Mouse (Mus musculus) inflammation-experienced regulatory T-cells, adult 6 months (primary cell): Measurements from ENCODE around the gene Fam120a. TPM values are rescaled to one million over a fixed set of nuclear protein-coding genes. Genes with fewer than 3 reads are reported as not detected.

Experiments used
- ATAC-seq: one replicate; pipeline ENCODE4 v1.8.0; 2017
- polyA plus RNA-seq, 3 experiments: library from polyadenylated mRNA; unstranded; fragments of 100-300 nt; shearing (Covaris generic); gene quantifications; one replicate each; pipeline ENCODE4 v1.2.1; 2017

Fam120a gene
- polyA plus RNA-seq, 3 experiments from 2014 or later, result 30.1 to 34.4 (median 31.5) TPM

DNA sequence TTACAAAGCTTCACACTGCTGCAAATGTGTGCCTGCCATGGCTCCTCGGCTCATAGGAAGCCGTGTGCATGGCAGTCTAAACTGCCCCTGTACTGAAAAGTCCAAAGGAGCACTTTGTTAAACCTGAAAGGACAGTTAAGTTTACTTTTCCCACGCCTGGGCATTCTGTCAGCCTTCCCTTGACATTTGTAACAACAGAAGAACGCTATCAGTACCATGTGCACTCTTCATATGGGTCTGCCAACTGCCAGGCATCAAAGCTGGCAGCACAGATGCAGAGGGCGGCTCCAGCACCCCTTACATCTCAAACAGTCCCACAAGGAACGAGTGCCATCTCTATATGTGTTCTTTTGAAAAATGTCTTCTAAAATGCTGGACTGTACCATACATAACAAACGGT, 56.4 kb downstream of the Fam120a start:
- no peak for ATAC-seq

- no peak for ATAC-seq
Measured at GRCm38 (mm10) chr13:48905458-48905857, 62.4 kb downstream of the Fam120a start.

GRCm38 (mm10) chr13:48895376-48895775, 72.4 kb downstream of the Fam120a start:
- ATAC-seq, result no peak

- no peak for ATAC-seq
Measured at GRCm38 (mm10) chr13:48890260-48890960, 77.4 kb downstream of the Fam120a start.

DNA sequence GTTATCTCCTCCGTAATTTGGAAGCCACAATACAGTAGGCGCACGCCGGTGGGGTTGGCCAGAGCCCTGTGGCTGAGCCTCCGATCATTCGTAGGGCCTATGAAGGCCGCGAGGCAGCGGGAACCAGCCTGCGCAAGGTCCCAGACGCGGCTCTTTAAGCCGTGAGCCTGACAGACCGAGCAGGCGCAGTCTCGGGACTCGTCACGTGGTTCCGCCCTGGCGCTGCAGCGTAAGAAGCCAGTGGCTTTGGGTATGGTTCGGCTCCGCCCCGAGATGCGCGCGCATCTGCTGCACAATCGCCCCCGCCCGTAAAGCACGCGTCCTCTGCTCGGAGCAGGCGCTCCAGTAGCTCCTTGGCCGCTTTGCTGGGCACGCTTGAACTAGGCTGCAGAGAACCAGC, 89.3 kb downstream of the Fam120a start:
- ATAC-seq, result peak; percentile 99

DNA sequence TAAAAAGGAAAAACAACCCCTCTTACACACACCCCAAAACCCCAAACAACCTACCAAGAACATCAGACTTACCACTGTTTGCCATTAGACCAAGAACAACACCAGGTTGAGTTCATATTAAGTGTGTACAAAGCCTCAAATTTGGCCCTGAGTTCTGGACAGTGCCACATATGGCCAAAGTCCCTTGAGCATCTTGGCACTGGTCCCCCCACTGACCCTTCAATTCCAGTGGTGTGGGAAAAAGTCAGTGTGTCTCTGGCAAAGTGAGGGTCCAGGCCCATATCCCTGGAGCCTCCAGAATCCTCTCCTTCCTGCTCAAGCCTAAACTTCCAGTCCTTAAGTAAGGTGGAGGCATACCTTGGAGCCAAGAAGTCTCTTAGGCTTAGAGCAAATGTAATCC, 90.0 kb downstream of the Fam120a start:
- ATAC-seq, result no peak

DNA sequence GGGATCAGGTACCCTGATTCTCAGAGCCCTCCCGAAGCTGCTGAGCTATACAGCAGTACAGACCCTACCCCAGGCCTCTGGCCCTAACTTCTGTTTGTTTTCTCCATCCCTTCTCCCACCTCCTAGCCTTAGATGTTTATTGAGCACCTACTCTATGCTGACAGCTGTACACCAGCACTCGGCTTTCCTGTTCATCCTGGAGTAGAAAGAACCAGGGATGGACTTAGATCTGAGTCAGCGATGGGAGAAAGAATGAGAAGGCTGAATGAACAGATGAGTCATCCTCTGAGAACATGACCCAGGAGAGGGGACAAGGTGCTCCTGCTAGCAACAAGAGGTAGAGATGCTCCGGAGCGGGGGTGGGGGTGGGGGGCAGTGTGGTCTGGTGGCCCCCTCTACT, 95.1 kb downstream of the Fam120a start:
- ATAC-seq, result no peak

DNA sequence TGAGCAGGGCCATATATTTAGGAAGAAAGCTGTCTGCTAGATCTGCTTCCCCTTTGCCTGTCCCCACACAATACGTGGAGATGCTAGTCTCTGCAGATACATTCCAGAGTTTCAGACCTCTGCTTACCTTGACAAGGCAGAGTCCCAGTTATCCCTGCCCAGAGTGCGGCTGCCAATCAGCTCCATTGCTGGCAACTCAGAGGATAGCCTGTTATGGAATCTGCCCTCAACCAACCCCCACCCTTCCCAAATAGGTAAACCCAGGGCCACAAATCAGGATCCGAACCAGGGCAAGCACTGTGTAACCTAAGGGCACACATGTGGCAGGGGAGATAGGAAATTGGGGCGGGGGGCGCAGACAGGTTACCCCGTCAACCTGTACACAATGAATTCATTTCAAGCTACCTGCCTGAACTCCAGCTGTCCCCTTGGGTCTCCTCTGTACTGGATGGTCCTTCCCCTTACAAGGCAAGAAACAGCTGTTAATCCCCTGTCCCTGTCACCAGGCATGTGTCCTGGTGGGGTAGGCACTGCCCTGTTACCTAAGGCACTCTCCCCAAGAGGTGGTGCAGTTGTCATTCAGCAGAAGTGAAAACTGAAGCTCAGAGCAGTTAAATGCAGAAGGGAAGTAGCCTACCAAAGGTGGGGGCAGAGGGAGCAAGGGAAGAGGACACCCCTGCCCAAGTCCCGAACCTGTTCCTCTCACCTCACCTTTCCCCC, 95.8 kb downstream of the Fam120a start:
- no peak for ATAC-seq

GRCm38 (mm10) chr13:48870771-48871731, 96.8 kb downstream of the Fam120a start, which contains the start of gene Phf2:
Gene Phf2 (minus strand): TSS chr13:48871119.
- peak; percentile 32 for ATAC-seq

GRCm38 (mm10) chr13:48869950-48870770, 97.7 kb downstream of the Fam120a start:
- ATAC-seq, result peak; percentile 67

DNA sequence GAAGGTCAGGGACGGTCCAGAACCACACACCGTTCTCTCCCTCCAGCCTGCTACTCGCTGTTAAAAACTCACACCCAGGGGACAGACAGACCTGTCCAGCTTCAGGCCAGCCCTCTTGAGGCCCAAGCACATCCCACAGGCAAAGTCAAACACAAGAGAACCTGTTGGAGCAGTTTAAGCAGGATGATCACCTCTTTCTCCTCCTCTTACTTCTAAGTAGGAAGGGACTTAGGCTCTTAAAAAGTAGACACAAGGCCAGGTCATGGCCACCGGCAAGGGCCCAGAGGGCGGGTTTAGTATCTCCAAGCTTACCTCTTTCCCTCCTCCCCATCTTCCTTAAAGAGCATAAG, 98.2 kb downstream of the Fam120a start:
- no peak for ATAC-seq

- ATAC-seq, result no peak
Measured at GRCm38 (mm10) chr13:48869088-48869487, 98.7 kb downstream of the Fam120a start.

- ATAC-seq, result no peak
Measured at GRCm38 (mm10) chr13:48864673-48865356, 103.0 kb downstream of the Fam120a start.

- ATAC-seq, result peak; percentile 52
Measured at GRCm38 (mm10) chr13:48863556-48863955, 104.3 kb downstream of the Fam120a start.

- no peak for ATAC-seq
Measured at GRCm38 (mm10) chr13:48861913-48862312, 105.9 kb downstream of the Fam120a start.

DNA sequence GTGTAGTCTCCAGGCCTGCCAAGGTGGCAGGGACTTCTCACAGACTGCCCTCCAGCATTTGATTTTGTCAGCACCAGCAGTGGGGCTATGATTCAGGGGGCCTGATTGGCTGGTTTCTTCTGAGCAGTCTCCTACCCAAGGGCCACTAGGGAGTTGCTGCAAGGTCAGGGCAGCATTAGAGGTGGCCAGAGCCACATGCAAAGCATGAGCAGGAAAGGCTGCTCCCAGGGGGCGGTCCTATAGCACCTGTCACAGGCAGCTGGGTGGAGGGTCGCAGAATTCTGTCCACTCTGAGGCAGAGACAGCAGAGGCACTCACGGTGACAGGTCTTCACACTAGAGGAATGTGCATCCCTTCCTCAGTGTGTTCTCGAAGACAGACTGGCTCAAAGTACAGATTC, 109.0 kb downstream of the Fam120a start:
- no peak for ATAC-seq

DNA sequence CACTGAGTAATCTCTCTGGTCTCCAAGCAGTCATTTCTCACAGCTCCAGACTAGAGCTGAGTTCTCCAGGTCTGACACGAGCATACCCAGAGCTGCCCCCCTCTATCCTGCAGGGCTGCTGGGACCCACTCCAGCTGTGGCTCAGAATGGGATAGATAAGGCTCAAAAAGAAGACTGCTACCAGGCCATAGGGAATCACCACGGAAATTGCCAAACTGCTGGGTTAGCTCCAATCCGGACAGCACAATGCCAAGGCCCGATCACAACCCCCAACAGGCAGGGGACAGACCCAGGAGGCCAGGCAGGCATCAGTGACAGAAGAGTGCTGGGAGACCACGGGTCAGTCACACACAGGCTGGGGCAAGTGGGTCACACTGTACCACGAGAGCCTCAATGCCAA, 109.8 kb downstream of the Fam120a start:
- no peak for ATAC-seq

DNA sequence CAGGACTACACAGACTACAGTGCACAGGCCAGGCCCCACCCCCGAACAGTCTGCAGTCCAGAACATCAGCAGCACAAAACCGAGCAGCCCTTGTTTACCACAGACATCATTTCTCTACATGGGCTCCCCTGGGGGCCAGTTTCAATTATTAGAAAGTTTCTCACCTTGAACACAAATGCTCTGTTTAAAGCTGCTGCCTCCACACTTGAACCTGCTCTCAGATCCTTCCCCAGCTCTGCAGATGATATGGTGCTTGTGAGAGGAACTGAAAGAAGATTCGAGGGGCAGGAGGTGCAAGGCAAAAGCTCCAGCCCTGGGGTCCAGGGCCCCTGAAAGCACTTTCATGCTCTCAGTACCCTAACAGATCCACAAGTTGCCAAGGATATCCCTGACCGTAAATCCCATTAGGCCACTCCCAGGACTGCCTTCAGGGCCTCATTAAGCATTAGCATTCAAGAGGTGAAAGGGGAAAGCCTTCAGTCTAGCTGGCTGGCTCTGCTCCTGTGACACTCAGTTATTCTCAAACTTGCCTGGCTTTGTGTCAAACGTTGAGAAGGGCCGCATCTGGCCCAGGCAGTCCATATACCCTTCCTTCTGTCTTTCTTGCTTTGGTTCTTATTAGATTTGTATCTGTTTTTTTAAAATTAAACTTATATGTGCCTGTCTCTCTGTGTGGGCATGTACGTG, 110.4 kb downstream of the Fam120a start:
- ATAC-seq, result no peak

DNA sequence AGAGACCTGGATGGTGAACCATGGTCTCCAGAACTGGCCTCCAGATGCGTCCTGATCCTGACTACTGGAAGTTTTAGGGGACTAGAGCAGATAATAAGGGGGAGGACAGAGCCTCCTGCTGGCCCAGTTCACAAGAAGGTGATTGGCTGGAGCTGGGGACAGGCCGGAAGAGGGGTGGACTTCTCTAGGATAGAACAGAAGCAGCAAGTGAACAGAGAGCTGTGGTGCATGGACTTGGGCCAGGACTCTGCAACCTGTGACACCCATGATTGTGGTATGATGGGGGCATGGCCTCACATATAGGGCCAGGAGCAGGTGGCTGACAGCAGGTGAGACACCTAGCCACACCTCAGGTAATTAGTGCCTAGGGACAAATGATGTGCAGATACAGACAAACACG, 113.9 kb downstream of the Fam120a start:
- ATAC-seq, result peak; percentile 32

DNA sequence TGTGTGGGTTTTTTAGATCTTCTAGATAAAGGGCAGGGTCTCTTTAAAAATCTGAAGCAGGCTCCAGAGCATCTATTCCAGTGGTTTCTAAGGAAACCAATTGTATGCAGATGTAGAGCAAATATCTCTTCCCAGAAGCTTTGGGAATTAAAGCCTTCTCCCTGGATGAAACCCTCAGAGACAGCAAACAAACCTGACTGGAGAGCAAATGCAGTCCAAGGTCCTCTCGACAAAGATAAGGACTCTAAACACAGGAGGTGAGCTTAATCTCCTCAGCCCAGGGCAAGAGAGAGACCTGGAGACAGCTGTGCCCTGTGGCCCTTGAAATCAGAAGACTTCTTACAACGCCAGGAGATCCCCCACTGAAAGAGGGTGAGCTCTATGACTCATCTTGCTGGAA, 114.3 kb downstream of the Fam120a start:
- no peak for ATAC-seq

GRCm38 (mm10) chr13:48852859-48853258, 115.0 kb downstream of the Fam120a start:
- ATAC-seq, result peak; percentile 46
